ENCODE assay signal across 22 mouse cellular contexts in genomic region chr3:101105486-101105885, GRCm38 (mm10). TPM values are rescaled to one million over a fixed set of nuclear protein-coding genes. Genes with fewer than 3 reads are reported as not detected.
DNase-seq lines count a peak whose midpoint lies in the region; ATAC-seq and TF ChIP-seq lines count a peak whose summit lies in the region.
"Had no signal": no experiment of that assay in that cellular context is flagged by ENCODE, and none has a peak within 500 bp of the region (broad histone marks: within the 10 kb centered on the region; RNA-seq: fewer than 3 reads in every experiment).

No protein-coding gene starts in this region.

- TF ChIP-seq CTCF in midbrain, postnatal 0 days (IDR thresholded peaks at IDR 0.05): no peak

- peaks cover 71% of the 10 kb centered on the region for H3K4me1 ChIP-seq in forebrain, embryonic 10.5 days
- peaks cover 18% of the 10 kb centered on the region for H3K4me1 ChIP-seq in forebrain, embryonic 11.5 days (replicated peaks; ENCODE audit: control insufficient read depth, insufficient read depth, low read length)
- peaks cover 23% of the 10 kb centered on the region for H3K4me1 ChIP-seq in intestine, embryonic 14.5 days (replicated peaks; ENCODE audit: control insufficient read depth, insufficient read depth, low read length)
- H3K4me1 ChIP-seq in intestine, embryonic 16.5 days (ENCODE audit: control insufficient read depth, insufficient read depth, low read length): peaks cover 16% of the 10 kb centered on the region
- H3K4me1 ChIP-seq in forebrain, embryonic 14.5 days (ENCODE audit: control insufficient read depth, insufficient read depth, low read length): peaks cover 49% of the 10 kb centered on the region
- H3K4me1 ChIP-seq in midbrain, postnatal 0 days (ENCODE audit: insufficient read depth, low read length): peaks cover 12% of the 10 kb centered on the region

- no peak overlapping the region for H3K4me3 ChIP-seq in forebrain, embryonic 10.5 days
- no peak overlapping the region for H3K4me3 ChIP-seq in forebrain, embryonic 11.5 days (ENCODE audit: low read depth, low read length)
- no peak overlapping the region for H3K4me3 ChIP-seq in intestine, embryonic 14.5 days (ENCODE audit: low read depth, low read length)
- H3K4me3 ChIP-seq in intestine, embryonic 16.5 days (ENCODE audit: low read length): no peak overlapping the region
- no peak overlapping the region for H3K4me3 ChIP-seq in forebrain, embryonic 14.5 days (ENCODE audit: low read depth, low read length)
- no peak overlapping the region for H3K4me3 ChIP-seq in midbrain, postnatal 0 days (ENCODE audit: low read depth, low read length)
- H3K4me3 ChIP-seq: embryonic facial prominence, embryonic 15.5 days; heart, embryonic 13.5 days; hindbrain, embryonic 15.5 days; lung, embryonic 15.5 days; midbrain, embryonic 12.5 days had no signal

- 89% methylated on average over 11 of the region's 11 CpGs for WGBS in forebrain, embryonic 10.5 days
- 77% methylated on average over 11 of the region's 11 CpGs for WGBS in forebrain, embryonic 11.5 days
- 62% methylated on average over 11 of the region's 11 CpGs for whole genome bisulfite sequencing in intestine, embryonic 14.5 days
- 65% methylated on average over 11 of the region's 11 CpGs for WGBS in intestine, embryonic 16.5 days
- 22% methylated on average over 11 of the region's 11 CpGs for whole genome bisulfite sequencing in forebrain, embryonic 14.5 days
- WGBS in midbrain, postnatal 0 days: 33% methylated on average over 11 of the region's 11 CpGs

- no peak overlapping the region for H3K9ac ChIP-seq in forebrain, embryonic 11.5 days (ENCODE audit: low read length)
- H3K9ac ChIP-seq in intestine, embryonic 14.5 days (ENCODE audit: low read length): no peak overlapping the region
- H3K9ac ChIP-seq in intestine, embryonic 16.5 days (ENCODE audit: low read depth, low read length): no peak overlapping the region
- H3K9ac ChIP-seq in forebrain, embryonic 14.5 days (ENCODE audit: low read length): peak overlapping the region; percentile 21; the same call in 1 of the 2 replicates
- H3K9ac ChIP-seq in midbrain, postnatal 0 days (replicated peaks; ENCODE audit: low read length, poor library complexity, severe bottlenecking): no peak overlapping the region
- H3K9ac ChIP-seq: embryonic facial prominence, embryonic 15.5 days; heart, embryonic 13.5 days; hindbrain, embryonic 15.5 days; liver, embryonic 14.5 days; lung, embryonic 15.5 days; midbrain, embryonic 12.5 days had no signal

- H3K9me3 ChIP-seq in forebrain, embryonic 10.5 days: no peaks in the 10 kb centered on the region
- H3K9me3 ChIP-seq in forebrain, embryonic 11.5 days (ENCODE audit: control insufficient read depth, low read length): no peaks in the 10 kb centered on the region
- no peaks in the 10 kb centered on the region for H3K9me3 ChIP-seq in intestine, embryonic 14.5 days (ENCODE audit: control insufficient read depth, low read length)
- no peaks in the 10 kb centered on the region for H3K9me3 ChIP-seq in intestine, embryonic 16.5 days (ENCODE audit: control insufficient read depth, low read length)
- no peaks in the 10 kb centered on the region for H3K9me3 ChIP-seq in forebrain, embryonic 14.5 days (replicated peaks; ENCODE audit: control insufficient read depth, low read length)
- H3K9me3 ChIP-seq in midbrain, postnatal 0 days (ENCODE audit: low read length): no peaks in the 10 kb centered on the region
- H3K9me3 ChIP-seq: embryonic facial prominence, embryonic 15.5 days; heart, embryonic 13.5 days; hindbrain, embryonic 15.5 days; lung, embryonic 15.5 days; midbrain, embryonic 12.5 days had no signal

- H3K36me3 ChIP-seq in forebrain, embryonic 10.5 days (replicated peaks): peaks cover 3% of the 10 kb centered on the region; the same call in 1 of the 2 replicates
- H3K36me3 ChIP-seq in forebrain, embryonic 11.5 days (ENCODE audit: control insufficient read depth, insufficient read depth, low read length): no peaks in the 10 kb centered on the region
- H3K36me3 ChIP-seq in intestine, embryonic 14.5 days (ENCODE audit: control insufficient read depth, insufficient read depth, low read length): no peaks in the 10 kb centered on the region
- H3K36me3 ChIP-seq in intestine, embryonic 16.5 days (ENCODE audit: control insufficient read depth, insufficient read depth, low read length): no peaks in the 10 kb centered on the region
- H3K36me3 ChIP-seq in forebrain, embryonic 14.5 days (ENCODE audit: control insufficient read depth, insufficient read depth, low read length): no peaks in the 10 kb centered on the region
- no peaks in the 10 kb centered on the region for H3K36me3 ChIP-seq in midbrain, postnatal 0 days (ENCODE audit: insufficient read depth, low read length)
- H3K36me3 ChIP-seq: embryonic facial prominence, embryonic 15.5 days; heart, embryonic 13.5 days; hindbrain, embryonic 15.5 days; lung, embryonic 15.5 days; midbrain, embryonic 12.5 days had no signal

- peak overlapping the region; percentile 25; the same call in 1 of the 2 replicates for H3K27ac ChIP-seq in forebrain, embryonic 10.5 days
- no peak overlapping the region for H3K27ac ChIP-seq in forebrain, embryonic 11.5 days (ENCODE audit: low read depth, low read length)
- H3K27ac ChIP-seq in intestine, embryonic 14.5 days (ENCODE audit: low read depth): peak overlapping the region; percentile 33; the same call in 1 of the 2 replicates
- H3K27ac ChIP-seq in intestine, embryonic 16.5 days (ENCODE audit: low read length): no peak overlapping the region
- H3K27ac ChIP-seq in forebrain, embryonic 14.5 days (ENCODE audit: low read depth, low read length): peak overlapping the region; percentile 55; the same call in 1 of the 2 replicates
- peak overlapping the region; percentile 38; the same call in 1 of the 2 replicates for H3K27ac ChIP-seq in midbrain, postnatal 0 days (ENCODE audit: low read depth, low read length)
- H3K27ac ChIP-seq: embryonic facial prominence, embryonic 15.5 days; heart, embryonic 13.5 days; hindbrain, embryonic 15.5 days; kidney, postnatal 0 days; liver, embryonic 14.5 days; lung, embryonic 15.5 days; macrophage; midbrain, embryonic 12.5 days had no signal

- no peak overlapping the region for H3K4me2 ChIP-seq in forebrain, embryonic 11.5 days (ENCODE audit: low read depth, low read length, severe bottlenecking)
- H3K4me2 ChIP-seq in intestine, embryonic 14.5 days (ENCODE audit: low read length): no peak overlapping the region
- no peak overlapping the region for H3K4me2 ChIP-seq in intestine, embryonic 16.5 days (ENCODE audit: low read depth, low read length)
- H3K4me2 ChIP-seq in forebrain, embryonic 14.5 days (ENCODE audit: low read length): peak overlapping the region; percentile 23; the same call in 1 of the 2 replicates
- peak overlapping the region; percentile 28 for H3K4me2 ChIP-seq in midbrain, postnatal 0 days (ENCODE audit: low read depth, low read length, poor library complexity, severe bottlenecking)
- H3K4me2 ChIP-seq: embryonic facial prominence, embryonic 15.5 days; heart, embryonic 13.5 days; hindbrain, embryonic 15.5 days; lung, embryonic 15.5 days; midbrain, embryonic 12.5 days had no signal

- ATAC-seq in forebrain, embryonic 11.5 days (replicated peaks; ENCODE audit: low FRiP score): no peak
- ATAC-seq in intestine, embryonic 14.5 days (replicated peaks; ENCODE audit: low FRiP score, low TSS enrichment, low read depth): no peak
- no peak for ATAC-seq in intestine, embryonic 16.5 days
- ATAC-seq in forebrain, embryonic 14.5 days: 0 out of 2 replicates have a peak, but pooled peaks have one; percentile 3
- ATAC-seq in midbrain, postnatal 0 days (ENCODE audit: low FRiP score): no peak
- ATAC-seq: activated CD4-positive, CD25-positive, alpha-beta regulatory T cell, adult 4 months; CD4-positive, CD25-positive, alpha-beta regulatory T cell, adult 4 months had no signal

- DNase-seq in forebrain, embryonic 10.5 days (ENCODE audit: extremely low spot score, low spot score): no peak
- DNase-seq in forebrain, embryonic 11.5 days (ENCODE audit: low spot score): no peak
- DNase-seq in intestine, embryonic 14.5 days (ENCODE audit: low spot score): no peak
- peak; percentile 80 for DNase-seq in forebrain, embryonic 14.5 days (ENCODE audit: low spot score)
- DNase-seq in midbrain, postnatal 0 days (ENCODE audit: low spot score): peak; percentile 46
- no peak for DNase-seq in embryo, embryonic 10 days (ENCODE audit: low spot score)
- DNase-seq: adrenal gland, postnatal 10 days; cerebellum, postnatal 10 days; kidney, adult 18-20 months; thymus, postnatal 14 days had no signal

- peaks cover 11% of the 10 kb centered on the region; the same call in 1 of the 2 replicates for H3K27me3 ChIP-seq in forebrain, embryonic 10.5 days (ENCODE audit: poor library complexity, severe bottlenecking)
- no peaks in the 10 kb centered on the region for H3K27me3 ChIP-seq in forebrain, embryonic 11.5 days (ENCODE audit: control insufficient read depth, insufficient read depth, low read length)
- no peaks in the 10 kb centered on the region for H3K27me3 ChIP-seq in intestine, embryonic 14.5 days (replicated peaks; ENCODE audit: control insufficient read depth, insufficient read depth, low read length)
- H3K27me3 ChIP-seq in intestine, embryonic 16.5 days (replicated peaks; ENCODE audit: control insufficient read depth, insufficient read depth, low read length): no peaks in the 10 kb centered on the region
- no peaks in the 10 kb centered on the region for H3K27me3 ChIP-seq in forebrain, embryonic 14.5 days (replicated peaks; ENCODE audit: control insufficient read depth, insufficient read depth, low read length)
- no peaks in the 10 kb centered on the region for H3K27me3 ChIP-seq in midbrain, postnatal 0 days (ENCODE audit: insufficient read depth, low read length)
- H3K27me3 ChIP-seq: embryonic facial prominence, embryonic 15.5 days; heart, embryonic 13.5 days; hindbrain, embryonic 15.5 days; lung, embryonic 15.5 days had no signal

RNA-seq across cellular contexts. Expression of gene Ptgfrn, which starts 4.6 kb away (rescaled TPM):
- 3.2 and 3.3 TPM in 2 replicates for polyA plus RNA-seq in forebrain, embryonic 10.5 days (2016; fragmentation: Nextera tagmentation; extraction: Ambion mirVana)
- 5.1 and 5.3 TPM in 2 replicates for polyA plus RNA-seq in forebrain, embryonic 11.5 days (2014; fragmentation: Nextera tagmentation; extraction: Ambion mirVana)
- polyA plus RNA-seq in intestine, embryonic 14.5 days (2014; fragmentation: Nextera tagmentation; extraction: Ambion mirVana): 8.4 and 8.8 TPM in 2 replicates
- 3.0 and 3.2 TPM in 2 replicates for polyA plus RNA-seq in intestine, embryonic 16.5 days (2015; fragmentation: Nextera tagmentation; extraction: Ambion mirVana)
- polyA plus RNA-seq in forebrain, embryonic 14.5 days (2014; fragmentation: Nextera tagmentation; extraction: Ambion mirVana): 3.4 and 4.5 TPM in 2 replicates
- total RNA-seq in midbrain, postnatal 0 days (2014; rRNA removed): 53.9 and 58.5 TPM in 2 replicates
- 3.7 and 3.8 TPM in 2 replicates for polyA plus RNA-seq in midbrain, postnatal 0 days (2015; fragmentation: Nextera tagmentation; extraction: Ambion mirVana)
- total RNA-seq: granulocyte monocyte progenitor cell, adult 5-6 weeks had no signal

Comparison
In these comparisons a context has a peak if more than half of its experiments do, and no peak if none do; other contexts are left out.
1. DNase-seq: peak in forebrain, embryonic 14.5 days (single experiment) and midbrain, postnatal 0 days (single experiment); none in forebrain, embryonic 10.5 days (single experiment), forebrain, embryonic 11.5 days (single experiment), intestine, embryonic 14.5 days (single experiment) and embryo, embryonic 10 days (single experiment).
2. H3K27ac ChIP-seq: peak in forebrain, embryonic 10.5 days (single experiment), intestine, embryonic 14.5 days (single experiment), forebrain, embryonic 14.5 days (single experiment) and midbrain, postnatal 0 days (single experiment); none in forebrain, embryonic 11.5 days (single experiment) and intestine, embryonic 16.5 days (single experiment).
3. H3K4me2 ChIP-seq: peak in forebrain, embryonic 14.5 days (single experiment) and midbrain, postnatal 0 days (single experiment); none in forebrain, embryonic 11.5 days (single experiment), intestine, embryonic 14.5 days (single experiment) and intestine, embryonic 16.5 days (single experiment).